Mouse (Mus musculus) central nervous system, embryonic 18 days (tissue): ENCODE measurements around the gene Tbx10. TPM values are rescaled to one million over a fixed set of nuclear protein-coding genes. Genes with fewer than 3 reads are reported as not detected.

Experiments
- polyA plus RNA-seq: library from polyadenylated mRNA; depleted of rRNA; stranded (reverse); fragments of >200 nt; gene quantifications from 2 replicates; pipeline ENCODE4 v1.2.3, GENCODE M21; 2012; rRNA removed

Gene Tbx10
- 0.04 and 0.07 TPM in 2 replicates for polyA plus RNA-seq

DNA sequence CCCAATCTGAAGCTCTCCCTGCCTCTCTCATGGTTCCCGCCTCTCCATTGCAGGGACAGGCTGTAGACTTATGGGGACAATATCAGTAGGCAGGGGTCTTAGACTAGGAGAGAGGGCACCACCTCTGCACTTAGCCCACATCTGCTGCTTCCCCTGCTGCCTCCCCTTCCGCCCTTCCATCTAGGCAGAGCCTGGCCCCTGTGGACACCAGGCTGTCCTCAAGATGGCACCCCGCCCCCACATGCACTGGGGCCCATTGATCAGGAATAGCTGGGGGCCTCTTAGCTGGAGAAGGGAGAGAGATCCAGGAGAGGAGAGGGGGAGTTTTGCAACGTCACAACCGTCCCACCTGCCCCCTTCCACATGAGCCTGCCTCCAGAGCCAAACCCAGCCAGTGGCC, at the start of gene Tbx10:
Gene Tbx10, plus strand, starts transcription at position 337 of the 400 bp plus-strand sequence.

DNA sequence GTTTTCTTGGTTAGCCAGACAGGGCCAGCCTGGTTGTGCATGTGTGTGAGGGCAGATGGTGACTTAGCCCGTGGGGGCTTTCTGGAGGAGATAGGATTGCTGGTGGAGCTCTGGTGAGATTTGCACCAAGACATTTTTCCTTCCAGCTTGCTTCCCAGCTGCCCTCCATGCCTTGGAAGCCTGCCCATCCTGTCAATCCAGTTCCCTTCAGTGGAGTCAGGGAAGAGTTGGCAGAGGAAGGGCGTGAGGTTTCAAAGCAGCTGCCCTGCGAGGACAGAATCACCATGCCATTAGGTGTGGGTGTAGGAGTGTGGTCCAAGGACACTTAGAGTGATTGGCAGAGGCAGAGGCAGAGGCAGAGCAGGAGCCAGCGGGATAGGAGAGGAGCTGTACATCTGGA, 34.1 kb upstream of the Tbx10 start, which contains the start of gene Aldh3b3:
Gene Aldh3b3, plus strand, starts transcription at position 176 of the 400 bp plus-strand sequence.

GRCm38 (mm10) chr19:3972229-3972628, 20.3 kb upstream of the Tbx10 start, which contains the start of gene Aldh3b2:
Gene Aldh3b2, plus strand, starts transcription at chr19:3972328.

GRCm38 (mm10) chr19:3986334-3986733, 6.2 kb upstream of the Tbx10 start, which contains the start of gene Acy3:
Gene Acy3, plus strand, starts transcription at chr19:3986570.

DNA sequence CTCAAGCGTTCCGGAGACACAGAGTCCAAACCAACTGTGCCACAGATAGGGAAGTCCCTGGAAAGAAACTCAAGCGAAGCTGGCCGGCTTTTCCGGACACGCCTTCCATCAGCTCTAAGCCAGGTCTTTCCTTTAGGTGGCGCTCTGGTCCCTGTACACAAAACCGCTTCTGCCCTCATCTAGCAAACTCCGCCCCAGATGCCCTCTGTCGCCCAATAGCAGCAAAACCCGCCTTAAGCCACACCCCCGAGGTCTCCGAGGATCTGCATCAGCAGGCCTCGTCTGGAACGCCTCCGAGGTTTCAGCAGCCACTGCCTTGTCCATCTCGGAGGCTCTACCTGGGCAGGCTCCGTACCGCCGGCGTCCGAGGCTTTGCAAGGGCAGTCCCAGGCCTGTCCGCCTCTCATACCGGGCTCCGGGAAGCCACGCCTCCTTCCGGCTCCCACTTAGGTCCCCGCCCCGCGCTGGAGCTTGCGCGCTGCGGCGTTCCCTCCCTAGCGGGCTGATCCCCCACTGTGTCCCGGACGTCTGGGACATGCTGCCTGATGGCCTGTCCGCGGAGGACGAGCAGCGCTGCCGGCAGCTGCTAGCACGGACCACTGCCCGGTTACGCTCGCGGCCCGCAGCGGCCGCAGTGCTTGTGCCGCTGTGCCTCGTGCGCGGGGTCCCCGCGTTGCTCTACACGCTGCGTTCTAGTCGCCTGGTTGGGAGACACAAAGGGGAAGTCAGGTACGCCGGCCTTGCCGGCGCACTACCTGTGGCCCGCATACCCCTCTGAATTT, 7.8 kb downstream of the Tbx10 start, which contains the start of the genes Nudt8 and Gm49405:
Gene Nudt8, plus strand, starts transcription at position 462 of the 782 bp plus-strand sequence.
Gene Gm49405, plus strand, starts transcription at position 508 of the 782 bp plus-strand sequence.

GRCm38 (mm10) chr19:4003112-4003511, 10.6 kb downstream of the Tbx10 start, which contains the start of gene Doc2g:
Gene Doc2g, plus strand, starts transcription at chr19:4003313.

DNA sequence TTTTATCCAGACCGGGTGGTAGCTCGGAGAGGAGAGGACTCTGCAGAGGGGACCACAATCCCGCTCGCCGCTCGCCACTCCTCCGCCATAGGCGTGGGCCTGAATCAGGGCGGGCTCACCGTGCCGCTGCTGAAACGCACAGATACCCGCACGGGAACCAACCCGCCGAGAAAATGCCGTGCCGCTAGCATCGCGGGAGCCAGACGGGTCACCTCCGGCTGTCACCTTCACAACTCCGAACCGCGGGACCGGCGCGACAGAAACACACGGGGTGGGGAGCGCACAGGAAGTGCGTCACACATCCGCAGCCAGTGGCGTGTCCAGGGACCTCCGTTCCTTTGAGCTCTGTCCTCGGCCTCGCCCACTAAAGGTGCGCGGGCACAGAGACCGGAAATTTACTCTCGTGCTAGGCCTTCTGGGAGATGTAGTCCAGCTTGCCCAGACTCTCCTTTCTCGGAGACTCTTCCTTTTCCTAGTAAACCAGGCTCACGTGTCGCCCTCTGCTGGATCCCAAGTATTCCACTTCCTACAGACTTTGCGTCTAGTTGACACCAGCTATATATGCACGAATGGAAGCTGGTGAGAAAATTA, 20.0 kb downstream of the Tbx10 start, which contains the start of gene Ndufv1:
Gene Ndufv1, minus strand, starts transcription at position 375 of the 591 bp plus-strand sequence.

GRCm38 (mm10) chr19:4037788-4038232, 45.3 kb downstream of the Tbx10 start, which contains the start of gene Gstp1:
Gene Gstp1, minus strand, starts transcription at chr19:4037985.

DNA sequence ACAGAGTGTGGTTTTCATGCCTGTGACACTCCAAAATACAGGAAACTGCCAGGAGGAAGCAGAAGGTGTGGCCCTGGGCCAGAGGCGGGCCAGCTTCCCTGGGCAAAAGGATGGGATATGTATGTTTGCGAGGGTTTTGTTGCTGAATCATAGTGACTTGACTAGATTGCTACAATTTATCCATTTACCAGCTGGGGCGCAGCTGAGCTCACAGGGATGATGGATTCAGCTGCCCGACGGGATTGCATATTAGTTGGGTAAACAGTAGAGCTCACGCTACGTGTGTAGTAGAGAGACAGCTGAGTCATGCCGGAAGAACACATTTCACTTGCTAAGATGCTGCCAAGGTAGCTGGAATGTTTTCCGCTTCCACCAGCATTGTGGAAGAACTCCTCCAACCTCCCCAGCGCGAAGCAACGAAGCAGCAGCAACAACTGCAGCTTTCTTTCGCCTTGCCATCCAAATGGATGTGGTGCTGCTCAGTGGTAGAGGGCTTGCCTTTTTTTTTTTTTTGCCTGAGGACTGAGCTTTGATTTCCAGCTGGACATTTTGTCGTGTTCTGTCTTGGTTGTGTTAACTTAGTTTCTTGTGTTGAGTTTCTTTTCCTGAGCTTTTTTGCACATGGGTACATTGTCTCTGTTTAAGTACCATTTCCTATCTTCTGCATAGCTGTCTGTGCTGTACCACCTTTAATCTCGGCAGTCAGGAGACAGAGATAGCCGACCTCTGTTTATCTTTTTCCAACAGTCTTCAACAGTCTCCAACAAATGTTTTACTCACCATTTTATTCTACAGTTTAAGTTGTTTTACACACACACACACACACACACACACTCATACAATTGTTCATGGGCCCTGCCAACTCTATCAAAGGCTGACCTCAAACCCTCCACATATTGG, 53.7 kb downstream of the Tbx10 start, which contains the start of gene Gstp2:
Gene Gstp2, minus strand, starts transcription at position 58 of the 900 bp plus-strand sequence.

Other genes starting within 250 kb of the Tbx10 start
- 48.4 and 49.2 TPM in 2 replicates for gene Kmt5b, start 225.3 kb upstream of the Tbx10 start, polyA plus RNA-seq
- 111 and 120 TPM in 2 replicates for gene Chka, start 141.0 kb upstream of the Tbx10 start, polyA plus RNA-seq
- gene Tcirg1, start 85.6 kb upstream of the Tbx10 start, polyA plus RNA-seq = 37.4 and 44.0 TPM in 2 replicates
- 198 and 215 TPM in 2 replicates for gene Ndufs8, start 80.0 kb upstream of the Tbx10 start, polyA plus RNA-seq
- 1.9 and 2.2 TPM in 2 replicates for gene Aldh3b1, start 62.9 kb upstream of the Tbx10 start, polyA plus RNA-seq
- gene Unc93b1, start 57.6 kb upstream of the Tbx10 start, polyA plus RNA-seq = 10.5 and 11.1 TPM in 2 replicates
- gene Aldh3b3, start 34.1 kb upstream of the Tbx10 start, polyA plus RNA-seq = 0.03 TPM in 2 replicates
- 1.4 and 1.5 TPM in 2 replicates for gene Aldh3b2, start 20.4 kb upstream of the Tbx10 start, polyA plus RNA-seq
- gene Acy3, start 6.2 kb upstream of the Tbx10 start, polyA plus RNA-seq = 2.5 and 3.3 TPM in 2 replicates
- 10.6 and 16.8 TPM in 2 replicates for gene Nudt8, start 7.8 kb downstream of the Tbx10 start, polyA plus RNA-seq
- 8.0 and 9.6 TPM in 2 replicates for gene Gm49405, start 7.9 kb downstream of the Tbx10 start, polyA plus RNA-seq
- 25.8 and 27.8 TPM in 2 replicates for gene Doc2g, start 10.6 kb downstream of the Tbx10 start, polyA plus RNA-seq
- gene Ndufv1, start 20.1 kb downstream of the Tbx10 start, polyA plus RNA-seq = 204 and 205 TPM in 2 replicates
- 361 and 368 TPM in 2 replicates for gene Gstp1, start 45.2 kb downstream of the Tbx10 start, polyA plus RNA-seq
- 3.1 and 10.4 TPM in 2 replicates for gene Gstp2, start 53.3 kb downstream of the Tbx10 start, polyA plus RNA-seq
- not detected in 2 replicates for gene Gstp3, start 66.8 kb downstream of the Tbx10 start, polyA plus RNA-seq
- 0.25 TPM in 1 of 2 replicates, not detected in the other for gene Cabp2, start 88.8 kb downstream of the Tbx10 start, polyA plus RNA-seq
- 61.3 and 62.9 TPM in 2 replicates for gene Cdk2ap2, start 104.4 kb downstream of the Tbx10 start, polyA plus RNA-seq
- gene Pitpnm1, start 107.2 kb downstream of the Tbx10 start, polyA plus RNA-seq = 217 and 226 TPM in 2 replicates
- 116 and 124 TPM in 2 replicates for gene Aip, start 133.1 kb downstream of the Tbx10 start, polyA plus RNA-seq
- gene Gpr152, start 147.0 kb downstream of the Tbx10 start, polyA plus RNA-seq = 0.03 and 0.06 TPM in 2 replicates
- gene Cabp4, start 151.3 kb downstream of the Tbx10 start, polyA plus RNA-seq = 0.08 and 0.12 TPM in 2 replicates
- gene Coro1b, start 155.9 kb downstream of the Tbx10 start, polyA plus RNA-seq = 261 and 276 TPM in 2 replicates
- 1.1 and 1.3 TPM in 2 replicates for gene Ptprcap, start 160.9 kb downstream of the Tbx10 start, polyA plus RNA-seq
- 60.8 and 68.3 TPM in 2 replicates for gene Rps6kb2, start 170.6 kb downstream of the Tbx10 start, polyA plus RNA-seq
- gene Carns1, start 182.7 kb downstream of the Tbx10 start, polyA plus RNA-seq = 4.6 and 4.9 TPM in 2 replicates
- 1.7 and 2.6 TPM in 2 replicates for gene Tbc1d10c, start 198.5 kb downstream of the Tbx10 start, polyA plus RNA-seq
- gene Ppp1ca, start 199.3 kb downstream of the Tbx10 start, polyA plus RNA-seq = 380 and 382 TPM in 2 replicates
- gene Rad9a, start 208.9 kb downstream of the Tbx10 start, polyA plus RNA-seq = 30.2 and 30.5 TPM in 2 replicates
- 3.0 and 3.1 TPM in 2 replicates for gene Clcf1, start 221.5 kb downstream of the Tbx10 start, polyA plus RNA-seq
- gene AC109138.7, start 221.6 kb downstream of the Tbx10 start, polyA plus RNA-seq = not detected in 2 replicates
- 29.7 and 31.3 TPM in 2 replicates for gene Pold4, start 239.1 kb downstream of the Tbx10 start, polyA plus RNA-seq